Mouse (Mus musculus): ENCODE data around the gene Dock2. TPM values are rescaled to one million over a fixed set of nuclear protein-coding genes. Genes with fewer than 3 reads are reported as not detected.
A peak's percentile ranks its signal among the peaks of the same experiment; 100 is the strongest.

Dock2 gene
- polyA plus RNA-seq, 1 experiment from 2014 or later, result 3.9 TPM

DNA sequence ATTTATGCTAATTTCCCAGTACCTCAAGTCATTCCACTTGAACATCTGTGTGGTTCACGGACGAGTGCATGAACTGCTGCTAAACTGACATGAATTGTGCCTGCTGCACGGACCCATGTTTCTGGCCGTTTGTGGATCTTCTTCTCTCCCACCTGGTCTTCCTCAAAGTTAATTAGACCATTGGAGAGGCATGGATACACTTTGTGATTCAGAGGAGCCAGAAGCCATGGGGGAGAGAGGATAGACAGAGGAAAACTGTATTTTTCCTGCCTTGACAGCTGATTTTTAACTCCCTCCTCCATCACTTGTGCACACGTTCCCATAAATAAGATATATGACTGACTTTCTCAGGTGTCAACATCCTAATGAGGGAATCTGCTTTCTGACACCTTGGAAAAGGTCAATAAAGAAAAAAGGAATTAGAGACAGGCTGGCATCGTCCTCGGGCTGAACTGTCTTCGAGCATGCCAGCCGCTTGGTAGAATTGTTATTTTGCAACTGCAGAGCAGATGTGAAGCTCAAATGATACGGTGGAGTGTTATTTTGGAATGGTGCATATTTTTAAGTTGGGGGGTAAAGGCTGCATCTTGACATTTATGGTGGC is 434.1 kb downstream of the Dock2 start:
- no peak for TF ChIP-seq EP300 (IDR thresholded peaks at IDR 0.05; ENCODE audit: low read depth)
- no peak for TF ChIP-seq CTCF (IDR thresholded peaks at IDR 0.05; ENCODE audit: low read depth)
- H3K9ac ChIP-seq (replicated peaks), result no peak overlapping the region

GRCm38 (mm10) chr11:34348287-34348918 is 435.3 kb downstream of the Dock2 start:
- 65% methylated on average over 4 of the region's 4 CpGs for WGBS (ENCODE audit: insufficient replicate concordance)
- no peak for DNase-seq
- no peaks in the 10 kb centered on the region for H3K36me3 ChIP-seq (replicated peaks; ENCODE audit: insufficient read depth, low read length)

More for the DNA sequence above, 434.1 kb downstream of the Dock2 start:
- 84% methylated on average over 10 of the region's 10 CpGs for WGBS (ENCODE audit: insufficient replicate concordance)
- Histone ChIP-seq H3K9me3 (ENCODE audit: low read length) (no peaks in the 10 kb centered on the region), H3K27ac (ENCODE audit: low read depth) (no peak overlapping the region), H3K4me3 (ENCODE audit: low read depth, low read length) (no peak overlapping the region), H3K36me3 (replicated peaks; ENCODE audit: insufficient read depth, low read length) (no peaks in the 10 kb centered on the region), H3K27me3 (ENCODE audit: insufficient read depth, low read length) (no peaks in the 10 kb centered on the region), H3K4me1 (ENCODE audit: insufficient read depth) (no peaks in the 10 kb centered on the region), H3K4me2 (ENCODE audit: low read depth, low read length) (no peak overlapping the region)
- ATAC-seq (no peak), DNase-seq (no peak)

GRCm38 (mm10) chr11:34344310-34344709 is 439.4 kb downstream of the Dock2 start:
- TF ChIP-seq EP300 (IDR thresholded peaks at IDR 0.05; ENCODE audit: low read depth) (no peak), CTCF (IDR thresholded peaks at IDR 0.05; ENCODE audit: low read depth) (no peak)
- H3K4me3 ChIP-seq (ENCODE audit: low read depth, low read length), result no peak overlapping the region
- H3K9me3 ChIP-seq (ENCODE audit: low read length), result no peaks in the 10 kb centered on the region
- H3K9ac ChIP-seq (replicated peaks), result no peak overlapping the region
- WGBS (ENCODE audit: insufficient replicate concordance), result 77% methylated on average over 5 of the region's 5 CpGs
- no peak for ATAC-seq
- no peak for DNase-seq
- no peak overlapping the region for H3K27ac ChIP-seq (ENCODE audit: low read depth)
- no peak overlapping the region for H3K4me2 ChIP-seq (ENCODE audit: low read depth, low read length)
- H3K27me3 ChIP-seq (ENCODE audit: insufficient read depth, low read length), result no peaks in the 10 kb centered on the region
- H3K4me1 ChIP-seq (ENCODE audit: insufficient read depth), result no peaks in the 10 kb centered on the region
- H3K36me3 ChIP-seq (replicated peaks; ENCODE audit: insufficient read depth, low read length), result no peaks in the 10 kb centered on the region

More at GRCm38 (mm10) chr11:34348287-34348918, 435.3 kb downstream of the Dock2 start:
- ATAC-seq, result no peak
- H3K27ac ChIP-seq (ENCODE audit: low read depth), result no peak overlapping the region
- no peak overlapping the region for H3K4me2 ChIP-seq (ENCODE audit: low read depth, low read length)
- no peak overlapping the region for H3K9ac ChIP-seq (replicated peaks)
- no peaks in the 10 kb centered on the region for H3K4me1 ChIP-seq (ENCODE audit: insufficient read depth)
- no peaks in the 10 kb centered on the region for H3K27me3 ChIP-seq (ENCODE audit: insufficient read depth, low read length)
- H3K9me3 ChIP-seq (ENCODE audit: low read length), result no peaks in the 10 kb centered on the region
- H3K4me3 ChIP-seq (ENCODE audit: low read depth, low read length), result no peak overlapping the region
- no peak for TF ChIP-seq EP300 (IDR thresholded peaks at IDR 0.05; ENCODE audit: low read depth)
- TF ChIP-seq CTCF (IDR thresholded peaks at IDR 0.05; ENCODE audit: low read depth), result no peak

GRCm38 (mm10) chr11:34343742-34344307 is 439.9 kb downstream of the Dock2 start:
- Histone ChIP-seq H3K4me1 (ENCODE audit: insufficient read depth) (no peaks in the 10 kb centered on the region), H3K9ac (replicated peaks) (no peak overlapping the region), H3K4me2 (ENCODE audit: low read depth, low read length) (no peak overlapping the region), H3K27ac (ENCODE audit: low read depth) (no peak overlapping the region), H3K4me3 (ENCODE audit: low read depth, low read length) (no peak overlapping the region), H3K27me3 (ENCODE audit: insufficient read depth, low read length) (no peaks in the 10 kb centered on the region), H3K36me3 (replicated peaks; ENCODE audit: insufficient read depth, low read length) (no peaks in the 10 kb centered on the region), H3K9me3 (ENCODE audit: low read length) (no peaks in the 10 kb centered on the region)
- ATAC-seq (no peak), DNase-seq (no peak)
- 79% methylated on average over 4 of the region's 4 CpGs for WGBS (ENCODE audit: insufficient replicate concordance)
- TF ChIP-seq EP300 (IDR thresholded peaks at IDR 0.05; ENCODE audit: low read depth), result no peak
- TF ChIP-seq CTCF (IDR thresholded peaks at IDR 0.05; ENCODE audit: low read depth), result no peak

DNA sequence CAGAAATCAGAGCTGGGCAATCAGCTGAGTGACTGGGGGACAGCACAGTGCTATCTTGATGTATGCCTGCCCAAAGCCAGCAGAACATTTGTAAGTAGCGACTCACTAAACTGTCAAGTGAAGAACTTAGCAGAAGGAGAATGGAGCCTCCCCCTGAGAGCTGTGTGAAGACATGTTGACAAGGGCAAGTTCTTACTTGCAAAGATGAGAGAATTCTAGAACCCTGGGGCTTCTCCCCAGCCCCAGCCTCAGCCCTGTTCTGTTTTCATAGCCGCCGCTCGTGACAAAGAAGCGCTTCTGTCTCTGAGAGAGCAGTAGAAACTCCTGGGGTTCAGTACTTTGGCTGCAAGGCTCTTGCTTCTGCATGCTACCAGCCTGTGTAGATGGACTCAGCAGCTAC is 444.0 kb downstream of the Dock2 start:
- Histone ChIP-seq H3K27me3 (ENCODE audit: insufficient read depth, low read length) (no peaks in the 10 kb centered on the region), H3K36me3 (replicated peaks; ENCODE audit: insufficient read depth, low read length) (no peaks in the 10 kb centered on the region), H3K4me3 (ENCODE audit: low read depth, low read length) (no peak overlapping the region), H3K4me2 (ENCODE audit: low read depth, low read length) (no peak overlapping the region), H3K27ac (ENCODE audit: low read depth) (no peak overlapping the region), H3K9ac (replicated peaks) (no peak overlapping the region), H3K9me3 (ENCODE audit: low read length) (no peaks in the 10 kb centered on the region), H3K4me1 (ENCODE audit: insufficient read depth) (no peaks in the 10 kb centered on the region)
- 83% methylated on average over 5 of the region's 5 CpGs for WGBS (ENCODE audit: insufficient replicate concordance)
- DNase-seq (no peak), ATAC-seq (no peak)
- TF ChIP-seq CTCF (IDR thresholded peaks at IDR 0.05; ENCODE audit: low read depth), result no peak

DNA sequence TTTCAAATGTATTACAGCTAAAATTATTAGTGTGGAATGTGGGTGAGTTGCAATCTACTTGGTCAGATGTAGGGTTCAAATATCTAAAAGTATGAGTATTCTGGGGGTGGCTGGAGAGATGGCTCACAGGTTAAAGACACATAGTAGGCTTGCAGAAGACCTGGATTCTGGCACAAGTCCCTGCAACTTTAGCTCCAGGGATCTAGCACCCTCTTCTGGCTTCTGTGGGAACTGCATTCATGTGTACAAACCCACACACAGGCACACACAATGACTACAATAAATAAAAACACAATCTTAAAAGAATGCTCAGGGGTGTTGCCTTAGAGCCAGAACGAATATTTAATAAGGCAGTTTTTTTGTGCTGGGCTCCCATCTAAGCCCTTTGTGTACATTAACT is 445.8 kb downstream of the Dock2 start:
- TF ChIP-seq CTCF (IDR thresholded peaks at IDR 0.05; ENCODE audit: low read depth) (peak; percentile 43), EP300 (IDR thresholded peaks at IDR 0.05; ENCODE audit: low read depth) (no peak)
- H3K27me3 ChIP-seq (ENCODE audit: insufficient read depth, low read length), result no peaks in the 10 kb centered on the region
- ATAC-seq (no peak), DNase-seq (no peak)
- H3K9me3 ChIP-seq (ENCODE audit: low read length), result no peaks in the 10 kb centered on the region
- WGBS (ENCODE audit: insufficient replicate concordance), result 69% methylated on average over 1 of the region's 1 CpGs
- no peak overlapping the region for H3K9ac ChIP-seq (replicated peaks)
- no peak overlapping the region for H3K27ac ChIP-seq (ENCODE audit: low read depth)
- no peaks in the 10 kb centered on the region for H3K36me3 ChIP-seq (replicated peaks; ENCODE audit: insufficient read depth, low read length)
- no peaks in the 10 kb centered on the region for H3K4me1 ChIP-seq (ENCODE audit: insufficient read depth)
- H3K4me2 ChIP-seq (ENCODE audit: low read depth, low read length), result no peak overlapping the region
- no peak overlapping the region for H3K4me3 ChIP-seq (ENCODE audit: low read depth, low read length)

Measured in liver, postnatal 0 days (tissue).